Mouse (Mus musculus) naive thymus-derived CD4-positive, alpha-beta T cell, adult 5 months (primary cell): Measurements from ENCODE around the gene Strn4. TPM values are rescaled to one million over a fixed set of nuclear protein-coding genes. Genes with fewer than 3 reads are reported as not detected.

Source experiments
- polyA plus RNA-seq: library from polyadenylated mRNA; unstranded; fragments of 100-300 nt; shearing (Covaris generic); gene quantifications from one replicate; pipeline ENCODE4 v1.2.1, GENCODE M21; 2017

The Strn4 gene
- polyA plus RNA-seq = 79.3 TPM

GRCm38 (mm10) chr7:16815351-16815941 lies at the start of gene Strn4:
Strn4 (plus strand) TSS chr7:16815889.

DNA sequence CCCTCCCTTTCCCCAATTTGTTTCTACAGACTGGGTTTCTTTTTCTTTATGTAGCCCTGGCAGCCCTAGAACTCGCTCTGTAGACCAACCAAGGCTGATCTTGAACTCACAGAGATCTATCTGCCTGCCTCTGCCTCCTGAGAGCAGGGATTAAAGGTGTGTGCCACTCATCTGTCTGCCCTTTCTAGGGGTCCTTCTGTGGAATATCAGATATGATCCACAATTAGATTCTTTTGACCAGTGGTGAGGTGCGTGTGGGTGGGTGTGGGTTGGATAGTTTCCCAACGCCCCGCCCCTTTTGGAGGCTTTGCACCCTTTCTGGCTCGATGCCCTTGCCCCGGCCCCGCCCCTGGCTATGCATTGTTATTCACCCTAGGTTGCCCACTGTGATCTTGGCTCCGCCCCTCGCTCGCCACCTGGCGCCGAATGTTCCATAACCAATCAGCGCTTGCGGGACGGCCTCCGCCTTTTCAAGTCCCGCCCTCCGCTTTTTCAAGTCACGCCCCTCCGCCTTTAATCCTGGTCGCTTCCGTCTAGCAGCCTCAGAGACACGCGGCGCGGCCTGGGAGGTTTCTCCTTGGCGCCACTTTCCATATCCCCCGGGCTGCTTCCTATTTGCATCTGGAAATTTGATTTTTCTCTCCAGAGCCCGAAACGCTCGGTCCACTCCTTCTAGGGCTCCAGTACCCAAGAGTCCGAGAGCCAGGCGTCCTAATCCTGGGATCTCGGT lies 34.7 kb upstream of the Strn4 start, which contains the start of gene Slc1a5:
Gene Slc1a5, plus strand, starts transcription at position 516 of the 730 bp plus-strand sequence.

GRCm38 (mm10) chr7:16816475-16817122 lies 910 bp downstream of the Strn4 start, which contains the start of gene Fkrp:
Fkrp (minus strand) TSS chr7:16816732.

GRCm38 (mm10) chr7:16842645-16843063 lies 27.0 kb downstream of the Strn4 start, which contains the start of gene Prkd2:
Prkd2 (plus strand) TSS chr7:16842902.

GRCm38 (mm10) chr7:16875310-16875325 lies 59.4 kb downstream of the Strn4 start, which contains the start of gene Dact3:
Dact3 (plus strand) TSS chr7:16875317.

Other genes starting within 250 kb of the Strn4 start
- gene Arhgap35, start 200.9 kb upstream of the Strn4 start, polyA plus RNA-seq = 8.7 TPM
- not detected for gene Ceacam15, start 140.2 kb upstream of the Strn4 start, polyA plus RNA-seq
- not detected for gene Ceacam9, start 94.0 kb upstream of the Strn4 start, polyA plus RNA-seq
- 85.8 TPM for gene Ap2s1, start 77.5 kb upstream of the Strn4 start, polyA plus RNA-seq
- 258 TPM for gene Slc1a5, start 34.5 kb upstream of the Strn4 start, polyA plus RNA-seq
- gene Fkrp, start 843 bp downstream of the Strn4 start, polyA plus RNA-seq = 22.8 TPM
- 220 TPM for gene Prkd2, start 27.0 kb downstream of the Strn4 start, polyA plus RNA-seq
- 0.15 TPM for gene Dact3, start 59.4 kb downstream of the Strn4 start, polyA plus RNA-seq
- gene Gng8, start 75.9 kb downstream of the Strn4 start, polyA plus RNA-seq = not detected
- 4.1 TPM for gene Ptgir, start 90.6 kb downstream of the Strn4 start, polyA plus RNA-seq
- 59.6 TPM for gene Calm3, start 108.2 kb downstream of the Strn4 start, polyA plus RNA-seq
- not detected for gene Pnmal2, start 128.8 kb downstream of the Strn4 start, polyA plus RNA-seq
- not detected for gene Pnmal1, start 143.8 kb downstream of the Strn4 start, polyA plus RNA-seq
- 1.2 TPM for gene Gm42372, start 167.2 kb downstream of the Strn4 start, polyA plus RNA-seq
- gene Ccdc8, start 176.8 kb downstream of the Strn4 start, polyA plus RNA-seq = 0.07 TPM
- 92.2 TPM for gene Ppp5c, start 212.0 kb downstream of the Strn4 start, polyA plus RNA-seq
- 0.27 TPM for gene Hif3a, start 246.5 kb downstream of the Strn4 start, polyA plus RNA-seq